Mouse (Mus musculus) forebrain, embryonic 14.5 days (tissue): ENCODE results near the gene Anln. TPM values are rescaled to one million over a fixed set of nuclear protein-coding genes. Genes with fewer than 3 reads are reported as not detected.
"Not testable (repeated sequence)": the region's sequence is repeated elsewhere in the genome, so short reads cannot be mapped to it uniquely, and the experiment has no call there.

Experiments
- ATAC-seq: fragments of 200-750 bp; cut with Nextera tagmentation; 2 replicates; pipeline ENCODE4 v1.8.0; 2017; ENCODE audit warnings: mild to moderate bottlenecking, moderate library complexity
- DNase-seq: peaks from one replicate; pipeline ENCODE4 v3.0.0-alpha.2; 2015; ENCODE audit warnings: low spot score
- H3K27ac ChIP-seq: fragments of 300-500 bp; sonication (generic); 2 replicates; pipeline ENCODE4 v1.5.1; 2014; ENCODE audit warnings: low read depth, mild to moderate bottlenecking, control low read depth, low read length, moderate library complexity
- H3K27me3 ChIP-seq: fragments of 300-500 bp; sonication (generic); replicated peaks from 2 replicates; pipeline ENCODE4 v1.6.1; 2014; ENCODE audit warnings: low read length, control low read depth, mixed read lengths; ENCODE audit not compliant: control insufficient read depth, insufficient read depth
- H3K36me3 ChIP-seq: fragments of 300-500 bp; sonication (generic); 2 replicates; pipeline ENCODE4 v1.6.1; 2014; ENCODE audit warnings: low read length, control low read depth; ENCODE audit not compliant: control insufficient read depth, insufficient read depth
- H3K4me1 ChIP-seq: fragments of 300-500 bp; sonication (generic); 2 replicates; pipeline ENCODE4 v1.6.1; 2014; ENCODE audit warnings: antibody characterized with exemption, low read length, control low read depth; ENCODE audit not compliant: control insufficient read depth, insufficient read depth
- H3K4me2 ChIP-seq: fragments of 300-500 bp; sonication (generic); 2 replicates; pipeline ENCODE4 v1.6.1; 2014; ENCODE audit warnings: mild to moderate bottlenecking, control low read depth, low read length
- H3K4me3 ChIP-seq: fragments of 300-500 bp; sonication (generic); 2 replicates; pipeline ENCODE4 v1.5.1; 2014; ENCODE audit warnings: low read depth, low read length, control low read depth
- H3K9ac ChIP-seq: fragments of 300-500 bp; sonication (generic); 2 replicates; pipeline ENCODE4 v1.6.1; 2014; ENCODE audit warnings: mild to moderate bottlenecking, low read length, control low read depth, moderate library complexity
- H3K9me3 ChIP-seq: fragments of 300-500 bp; sonication (generic); replicated peaks from 2 replicates; pipeline ENCODE4 v1.6.1; 2016; ENCODE audit warnings: low read length, control low read depth, mixed read lengths; ENCODE audit not compliant: control insufficient read depth
- WGBS: fragments of 180-500 bp; shearing (Covaris S2); extraction: QIAGEN DNeasy Blood & Tissue Kit; methylation state at CpG from one replicate; pipeline ENCODE4 v1.1.7; 2014; 5-methylcytosine and 5-hydroxymethylcytosine counted together
- polyA plus RNA-seq: library from polyadenylated mRNA; unstranded; fragments of >200 nt; fragmentation: Nextera tagmentation; extraction: Ambion mirVana; gene quantifications from 2 replicates; pipeline ENCODE4 v1.2.1, GENCODE M21; 2014

The Anln gene
- polyA plus RNA-seq, 1 experiment from 2014 or later: 16.5 TPM

GRCm38 (mm10) chr9:22408344-22408743, 19.4 kb upstream of the Anln start:
- not testable (repeated sequence) for H3K4me2 ChIP-seq, H3K9me3 ChIP-seq, H3K36me3 ChIP-seq, H3K9ac ChIP-seq, ATAC-seq, H3K4me3 ChIP-seq, DNase-seq, H3K27me3 ChIP-seq, H3K4me1 ChIP-seq, H3K27ac ChIP-seq
- 30% methylated on average over 4 of the region's 4 CpGs for WGBS

GRCm38 (mm10) chr9:22407633-22408032, 18.6 kb upstream of the Anln start:
- H3K27me3 ChIP-seq, DNase-seq, H3K4me3 ChIP-seq, ATAC-seq, H3K9me3 ChIP-seq, H3K4me2 ChIP-seq, H3K4me1 ChIP-seq, H3K9ac ChIP-seq, H3K27ac ChIP-seq, H3K36me3 ChIP-seq: not testable (repeated sequence)
- WGBS: 74% methylated on average over 3 of the region's 4 CpGs

GRCm38 (mm10) chr9:22405414-22405813, 16.4 kb upstream of the Anln start:
- WGBS: 73% methylated on average over 3 of the region's 3 CpGs
- Histone ChIP-seq H3K4me1 (no peaks in the 10 kb centered on the region), H3K27ac (no peak overlapping the region), H3K27me3 (no peaks in the 10 kb centered on the region), H3K9ac (no peak overlapping the region), H3K4me2 (no peak overlapping the region), H3K4me3 (no peak overlapping the region), H3K9me3 (no peaks in the 10 kb centered on the region), H3K36me3 (no peaks in the 10 kb centered on the region)
- no peak for ATAC-seq
- no peak for DNase-seq

- not testable (repeated sequence) for H3K27ac ChIP-seq, DNase-seq, H3K9me3 ChIP-seq, H3K36me3 ChIP-seq, H3K27me3 ChIP-seq, ATAC-seq, H3K4me2 ChIP-seq, H3K9ac ChIP-seq, H3K4me1 ChIP-seq, H3K4me3 ChIP-seq
- WGBS: 62% methylated on average over 2 of the region's 2 CpGs
Observed at GRCm38 (mm10) chr9:22403501-22403900, 14.5 kb upstream of the Anln start.

GRCm38 (mm10) chr9:22402976-22403375, 14.0 kb upstream of the Anln start:
- H3K36me3 ChIP-seq: no peaks in the 10 kb centered on the region
- no peak overlapping the region for H3K27ac ChIP-seq
- H3K4me3 ChIP-seq: no peak overlapping the region
- WGBS: 85% methylated on average over 3 of the region's 3 CpGs
- H3K4me1 ChIP-seq: no peaks in the 10 kb centered on the region
- no peak overlapping the region for H3K4me2 ChIP-seq
- ATAC-seq (no peak), DNase-seq (no peak)
- no peaks in the 10 kb centered on the region for H3K9me3 ChIP-seq
- no peaks in the 10 kb centered on the region for H3K27me3 ChIP-seq
- H3K9ac ChIP-seq: no peak overlapping the region

- Histone ChIP-seq H3K27ac (no peak overlapping the region), H3K9ac (no peak overlapping the region), H3K4me2 (no peak overlapping the region), H3K27me3 (no peaks in the 10 kb centered on the region), H3K4me3 (no peak overlapping the region), H3K36me3 (no peaks in the 10 kb centered on the region), H3K4me1 (no peaks in the 10 kb centered on the region), H3K9me3 (no peaks in the 10 kb centered on the region)
- no peak for DNase-seq
- ATAC-seq: no peak
- 86% methylated on average over 6 of the region's 6 CpGs for WGBS
Observed at GRCm38 (mm10) chr9:22402001-22402400, 13.0 kb upstream of the Anln start.

- no peaks in the 10 kb centered on the region for H3K36me3 ChIP-seq
- H3K9ac ChIP-seq: no peak overlapping the region
- WGBS: 71% methylated on average over 4 of the region's 4 CpGs
- H3K4me3 ChIP-seq: no peak overlapping the region
- H3K27ac ChIP-seq: no peak overlapping the region
- no peaks in the 10 kb centered on the region for H3K27me3 ChIP-seq
- no peak overlapping the region for H3K4me2 ChIP-seq
- no peaks in the 10 kb centered on the region for H3K4me1 ChIP-seq
- H3K9me3 ChIP-seq: no peaks in the 10 kb centered on the region
- ATAC-seq: no peak
- no peak for DNase-seq
Observed at GRCm38 (mm10) chr9:22399021-22399420, 10.0 kb upstream of the Anln start.

- WGBS: 88% methylated on average over 2 of the region's 2 CpGs
- H3K36me3 ChIP-seq: no peaks in the 10 kb centered on the region
- H3K9me3 ChIP-seq: no peaks in the 10 kb centered on the region
- no peak for ATAC-seq
- no peak overlapping the region for H3K4me3 ChIP-seq
- DNase-seq: no peak
- no peak overlapping the region for H3K4me2 ChIP-seq
- H3K27ac ChIP-seq: no peak overlapping the region
- H3K27me3 ChIP-seq: no peaks in the 10 kb centered on the region
- H3K9ac ChIP-seq: no peak overlapping the region
- no peaks in the 10 kb centered on the region for H3K4me1 ChIP-seq
Observed at GRCm38 (mm10) chr9:22394725-22395124, 5.7 kb upstream of the Anln start.

GRCm38 (mm10) chr9:22390390-22390789, 1.4 kb upstream of the Anln start:
- Histone ChIP-seq H3K9ac (no peak overlapping the region), H3K9me3 (no peaks in the 10 kb centered on the region), H3K4me2 (no peak overlapping the region), H3K4me1 (peaks cover 5% of the 10 kb centered on the region; the same call in 1 of the 2 replicates), H3K36me3 (no peaks in the 10 kb centered on the region), H3K27ac (no peak overlapping the region), H3K4me3 (no peak overlapping the region), H3K27me3 (no peaks in the 10 kb centered on the region)
- DNase-seq (no peak), ATAC-seq (no peak)
- 93% methylated on average over 5 of the region's 5 CpGs for WGBS
